Mouse (Mus musculus): ENCODE measurements at regions not wholly inside any gene's neighbourhood (a gene's known extent, or its start where the extent isn't known, plus 50 kb on each side); places are given as distances from the start of the nearest gene placed in this dataset.

DNA sequence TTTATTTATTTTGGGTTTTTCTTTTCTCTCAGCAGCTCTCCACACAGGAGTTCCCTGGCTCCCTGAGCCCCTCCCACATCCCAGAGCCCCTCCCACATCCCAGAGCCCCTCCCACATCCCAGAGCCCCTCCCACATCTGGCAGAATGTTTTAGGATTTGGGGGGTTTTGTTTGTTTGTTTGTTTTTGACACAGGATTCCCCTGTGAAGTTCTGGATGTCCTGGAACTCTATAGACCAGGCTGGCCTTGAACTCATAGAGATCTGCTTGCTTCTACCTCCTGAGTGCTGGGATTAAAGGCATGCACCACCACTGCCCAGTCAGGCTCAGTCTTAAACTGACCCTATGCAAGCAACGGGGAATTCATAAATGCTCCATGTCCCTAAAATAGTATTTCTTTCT is 100.2 kb downstream of the 1700001O22Rik start:
- H3K4me1 ChIP-seq (ENCODE audit: insufficient read depth, low read length) = peaks cover 18% of the 10 kb centered on the region
- no peak overlapping the region for H3K27ac ChIP-seq (ENCODE audit: low read depth, low read length)
- H3K4me2 ChIP-seq (ENCODE audit: low read depth, low read length, poor library complexity, severe bottlenecking) = no peak overlapping the region
- H3K9me3 ChIP-seq (ENCODE audit: low read length) = no peaks in the 10 kb centered on the region
- no peak for TF ChIP-seq CTCF (IDR thresholded peaks at IDR 0.05)
- 84% methylated on average over 1 of the region's 1 CpGs for WGBS
- no peaks in the 10 kb centered on the region for H3K36me3 ChIP-seq (ENCODE audit: insufficient read depth, low read length)
- no peak for DNase-seq (ENCODE audit: low spot score)
- no peaks in the 10 kb centered on the region for H3K27me3 ChIP-seq (ENCODE audit: insufficient read depth, low read length)
- no peak overlapping the region for H3K4me3 ChIP-seq (ENCODE audit: low read depth, low read length)
- no peak for ATAC-seq (ENCODE audit: low FRiP score)
- H3K9ac ChIP-seq (replicated peaks; ENCODE audit: low read length, poor library complexity, severe bottlenecking) = no peak overlapping the region

DNA sequence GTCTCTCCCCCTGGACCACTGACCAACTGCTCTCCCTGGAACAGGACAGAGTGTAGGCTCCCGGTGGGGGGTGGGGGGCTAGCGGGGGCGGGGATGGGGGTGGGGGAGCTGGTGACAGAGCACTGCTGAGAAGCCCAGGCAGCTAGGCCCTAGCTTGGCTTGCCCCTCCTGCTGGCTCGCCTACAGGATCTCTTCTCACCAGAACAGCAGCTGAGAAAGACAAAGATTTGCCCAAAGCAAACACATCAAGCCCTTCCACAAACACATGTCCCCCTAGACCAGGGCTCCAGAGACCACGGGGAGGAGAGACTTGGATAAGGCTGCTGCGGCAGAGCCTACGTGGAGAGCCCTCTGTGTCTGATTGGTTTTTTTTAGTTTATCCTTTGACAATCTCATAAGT is 100.8 kb downstream of the 1700001O22Rik start:
- peak; percentile 36 for DNase-seq (ENCODE audit: low spot score)
- Histone ChIP-seq H3K4me3 (ENCODE audit: low read depth, low read length) (no peak overlapping the region), H3K27ac (ENCODE audit: low read depth, low read length) (peak overlapping the region; percentile 58; the same call in 1 of the 2 replicates), H3K27me3 (ENCODE audit: insufficient read depth, low read length) (no peaks in the 10 kb centered on the region), H3K36me3 (ENCODE audit: insufficient read depth, low read length) (no peaks in the 10 kb centered on the region), H3K9ac (replicated peaks; ENCODE audit: low read length, poor library complexity, severe bottlenecking) (no peak overlapping the region), H3K4me1 (ENCODE audit: insufficient read depth, low read length) (peaks cover 14% of the 10 kb centered on the region), H3K4me2 (ENCODE audit: low read depth, low read length, poor library complexity, severe bottlenecking) (no peak overlapping the region), H3K9me3 (ENCODE audit: low read length) (no peaks in the 10 kb centered on the region)
- no peak for ATAC-seq (ENCODE audit: low FRiP score)
- 12% methylated on average over 7 of the region's 7 CpGs for WGBS
- no peak for TF ChIP-seq CTCF (IDR thresholded peaks at IDR 0.05)

DNA sequence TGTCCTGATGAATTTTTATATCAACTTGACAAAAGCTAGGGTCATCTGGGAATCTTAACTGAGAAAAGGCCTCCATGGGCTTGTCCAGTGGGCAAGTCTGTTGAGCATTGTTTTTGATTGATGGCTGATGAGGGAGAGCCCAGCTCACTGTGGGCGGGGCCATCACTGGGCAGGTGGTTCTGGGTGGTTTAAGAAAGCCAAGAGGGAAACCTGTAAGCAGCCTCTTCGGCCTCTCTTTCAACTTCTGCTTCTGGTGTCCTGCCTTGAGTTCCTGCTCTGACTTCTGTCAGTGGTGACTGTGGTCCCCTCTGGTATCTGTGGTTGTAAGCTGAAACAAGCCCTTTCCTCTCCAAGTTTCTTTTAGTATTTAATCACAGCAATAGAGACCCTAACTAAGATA is 102.6 kb downstream of the 1700001O22Rik start:
- H3K9me3 ChIP-seq (ENCODE audit: low read length) = no peaks in the 10 kb centered on the region
- no peak for TF ChIP-seq CTCF (IDR thresholded peaks at IDR 0.05)
- H3K36me3 ChIP-seq (ENCODE audit: insufficient read depth, low read length) = no peaks in the 10 kb centered on the region
- H3K9ac ChIP-seq (replicated peaks; ENCODE audit: low read length, poor library complexity, severe bottlenecking) = no peak overlapping the region
- H3K4me3 ChIP-seq (ENCODE audit: low read depth, low read length) = no peak overlapping the region
- H3K4me1 ChIP-seq (ENCODE audit: insufficient read depth, low read length) = peaks cover 5% of the 10 kb centered on the region
- H3K4me2 ChIP-seq (ENCODE audit: low read depth, low read length, poor library complexity, severe bottlenecking) = no peak overlapping the region
- 97% methylated on average over 2 of the region's 2 CpGs for WGBS
- no peak overlapping the region for H3K27ac ChIP-seq (ENCODE audit: low read depth, low read length)
- ATAC-seq (ENCODE audit: low FRiP score) (no peak), DNase-seq (ENCODE audit: low spot score) (no peak)
- no peaks in the 10 kb centered on the region for H3K27me3 ChIP-seq (ENCODE audit: insufficient read depth, low read length)

DNA sequence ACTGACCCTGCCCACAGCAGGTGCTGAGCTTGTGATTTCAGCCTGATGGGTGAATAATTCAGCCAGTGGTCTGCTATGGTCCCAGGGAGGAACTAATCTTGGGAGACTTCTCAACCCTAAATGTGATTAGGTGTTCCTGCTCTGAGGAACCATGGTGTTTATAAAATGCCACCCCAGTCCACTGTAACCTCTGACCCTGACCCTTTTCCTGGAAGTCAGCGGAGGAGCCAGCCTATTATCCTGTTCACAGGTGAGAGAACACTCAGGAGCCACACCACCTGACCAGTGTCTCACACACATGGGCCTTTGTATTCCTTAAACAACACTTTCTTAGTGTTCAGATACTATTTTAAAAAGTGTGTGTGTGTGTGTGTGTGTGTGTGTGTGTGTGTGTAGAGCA is 103.0 kb downstream of the 1700001O22Rik start:
- no peak overlapping the region for H3K4me2 ChIP-seq (ENCODE audit: low read depth, low read length, poor library complexity, severe bottlenecking)
- peak overlapping the region; percentile 59; the same call in 1 of the 2 replicates for H3K27ac ChIP-seq (ENCODE audit: low read depth, low read length)
- WGBS = 100% methylated on average over 1 of the region's 1 CpGs
- DNase-seq (ENCODE audit: low spot score) = no peak
- H3K4me3 ChIP-seq (ENCODE audit: low read depth, low read length) = no peak overlapping the region
- no peaks in the 10 kb centered on the region for H3K36me3 ChIP-seq (ENCODE audit: insufficient read depth, low read length)
- H3K4me1 ChIP-seq (ENCODE audit: insufficient read depth, low read length) = peaks cover 6% of the 10 kb centered on the region
- H3K9me3 ChIP-seq (ENCODE audit: low read length) = no peaks in the 10 kb centered on the region
- no peaks in the 10 kb centered on the region for H3K27me3 ChIP-seq (ENCODE audit: insufficient read depth, low read length)
- no peak for ATAC-seq (ENCODE audit: low FRiP score)
- no peak for TF ChIP-seq CTCF (IDR thresholded peaks at IDR 0.05)
- no peak overlapping the region for H3K9ac ChIP-seq (replicated peaks; ENCODE audit: low read length, poor library complexity, severe bottlenecking)

DNA sequence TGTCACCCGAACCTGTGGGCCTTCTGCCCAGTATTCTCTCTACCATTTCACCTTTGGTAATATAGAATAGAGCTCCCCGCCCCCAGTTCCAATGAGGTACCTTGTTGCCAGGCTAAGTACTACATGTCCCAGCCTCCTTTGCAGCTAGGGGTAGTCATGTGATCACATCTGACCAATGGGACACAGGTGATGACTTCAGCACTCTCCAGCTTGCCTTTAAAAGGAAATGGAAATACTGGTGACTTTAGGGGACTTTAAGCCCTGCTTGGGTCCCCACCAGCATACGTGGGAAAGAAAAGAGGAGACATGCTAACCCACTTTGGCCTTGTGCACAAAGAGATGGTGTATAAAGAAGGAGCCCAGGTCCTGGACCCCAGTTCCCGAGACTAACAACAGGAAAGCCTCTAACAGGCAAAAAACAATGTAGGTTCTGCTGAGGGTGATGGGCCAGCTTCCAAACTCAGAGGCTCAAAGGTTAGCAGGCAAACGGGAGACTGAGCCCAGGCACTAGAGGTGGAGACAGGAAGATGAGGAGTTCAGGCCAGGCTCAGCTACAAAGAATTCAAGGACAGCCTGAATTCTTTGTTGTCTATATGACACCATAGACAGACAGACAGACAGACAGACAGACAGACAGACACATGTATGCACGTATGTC is 103.5 kb downstream of the 1700001O22Rik start:
- WGBS = 32% methylated on average over 6 of the region's 6 CpGs
- peak; percentile 83 for DNase-seq (ENCODE audit: low spot score)
- H3K27ac ChIP-seq (ENCODE audit: low read depth, low read length) = peak overlapping the region; percentile 59
- no peak for TF ChIP-seq CTCF (IDR thresholded peaks at IDR 0.05)
- no peaks in the 10 kb centered on the region for H3K27me3 ChIP-seq (ENCODE audit: insufficient read depth, low read length)
- no peaks in the 10 kb centered on the region for H3K36me3 ChIP-seq (ENCODE audit: insufficient read depth, low read length)
- ATAC-seq (ENCODE audit: low FRiP score) = peak; percentile 47; the same call in 1 of the 2 replicates
- H3K4me2 ChIP-seq (ENCODE audit: low read depth, low read length, poor library complexity, severe bottlenecking) = no peak overlapping the region
- no peaks in the 10 kb centered on the region for H3K9me3 ChIP-seq (ENCODE audit: low read length)
- no peak overlapping the region for H3K9ac ChIP-seq (replicated peaks; ENCODE audit: low read length, poor library complexity, severe bottlenecking)
- H3K4me3 ChIP-seq (ENCODE audit: low read depth, low read length) = no peak overlapping the region
- H3K4me1 ChIP-seq (ENCODE audit: insufficient read depth, low read length) = peaks cover 11% of the 10 kb centered on the region

DNA sequence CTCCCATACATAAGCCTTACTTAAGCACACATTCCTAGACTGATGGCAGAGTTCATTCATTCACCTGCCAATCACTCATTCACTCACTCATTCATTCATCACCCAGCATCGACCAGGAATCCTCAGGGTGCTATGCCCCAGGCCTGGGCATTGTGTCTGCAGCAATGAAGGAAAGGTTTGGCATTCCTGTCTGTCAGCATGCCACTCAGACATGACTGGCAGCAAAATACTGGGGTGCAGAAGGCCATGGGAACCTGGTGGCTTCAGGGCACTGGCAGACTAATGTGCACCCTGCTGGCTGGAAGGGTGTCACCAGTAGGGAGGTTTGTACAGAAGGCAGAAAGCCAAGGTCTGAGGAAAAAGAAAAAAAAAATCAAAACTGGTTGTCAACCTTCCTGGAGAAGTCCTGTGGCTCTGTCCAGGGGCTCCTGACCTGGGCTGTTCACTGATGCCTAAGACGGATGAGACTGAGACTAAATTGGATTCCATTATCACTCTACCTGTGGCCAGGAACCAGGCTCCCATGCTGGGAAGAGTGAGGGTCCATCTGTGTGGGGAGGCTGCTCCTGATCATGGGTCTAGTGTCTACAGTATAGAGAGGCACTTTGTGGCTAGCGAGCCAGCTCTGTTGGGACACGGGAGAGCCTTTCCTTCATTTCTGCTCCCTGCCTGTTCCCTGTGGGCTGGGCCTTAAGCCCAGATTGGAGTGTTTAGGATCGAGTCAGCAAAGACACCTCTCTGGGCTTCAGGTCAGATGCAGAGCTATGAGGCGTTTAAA is 104.1 kb downstream of the Cstad start:
- no peak overlapping the region for H3K4me2 ChIP-seq (ENCODE audit: low read depth, low read length, poor library complexity, severe bottlenecking)
- no peaks in the 10 kb centered on the region for H3K27me3 ChIP-seq (ENCODE audit: insufficient read depth, low read length)
- H3K4me1 ChIP-seq (ENCODE audit: insufficient read depth, low read length) = peaks cover 14% of the 10 kb centered on the region
- no peaks in the 10 kb centered on the region for H3K9me3 ChIP-seq (ENCODE audit: low read length)
- peak overlapping the region; percentile 59; the same call in 1 of the 2 replicates for H3K27ac ChIP-seq (ENCODE audit: low read depth, low read length)
- no peak overlapping the region for H3K4me3 ChIP-seq (ENCODE audit: low read depth, low read length)
- H3K9ac ChIP-seq (replicated peaks; ENCODE audit: low read length, poor library complexity, severe bottlenecking) = no peak overlapping the region; the same call in 1 of the 2 replicates
- no peaks in the 10 kb centered on the region for H3K36me3 ChIP-seq (ENCODE audit: insufficient read depth, low read length)
- WGBS = 65% methylated on average over 6 of the region's 6 CpGs
- no peak for ATAC-seq (ENCODE audit: low FRiP score)
- DNase-seq (ENCODE audit: low spot score) = no peak
- no peak for TF ChIP-seq CTCF (IDR thresholded peaks at IDR 0.05)

All from midbrain, postnatal 0 days (tissue).